Mouse (Mus musculus) neural tube, embryonic 13.5 days (tissue): ENCODE results near the gene Dusp7. TPM values are rescaled to one million over a fixed set of nuclear protein-coding genes. Genes with fewer than 3 reads are reported as not detected.

Source experiments
- ATAC-seq: fragments of 200-750 bp; cut with Nextera tagmentation; 2 replicates; pipeline ENCODE4 v1.8.0; 2017; ENCODE audit warnings: low read depth, mild to moderate bottlenecking, moderate TSS enrichment, moderate library complexity
- H3K27ac ChIP-seq: fragments of 300-500 bp; sonication (generic); replicated peaks from 2 replicates; pipeline ENCODE4 v1.5.1; 2015; ENCODE audit warnings: moderate library complexity, mild to moderate bottlenecking, inconsistent platforms
- H3K27me3 ChIP-seq: fragments of 300-500 bp; sonication (generic); 2 replicates; pipeline ENCODE4 v1.6.1; 2015; ENCODE audit warnings: mild to moderate bottlenecking, inconsistent platforms
- H3K36me3 ChIP-seq: fragments of 300-500 bp; sonication (generic); 2 replicates; pipeline ENCODE4 v1.6.1; 2015; ENCODE audit warnings: mild to moderate bottlenecking, inconsistent platforms
- H3K4me1 ChIP-seq: fragments of 300-500 bp; sonication (generic); replicated peaks from 2 replicates; pipeline ENCODE4 v1.6.1; 2015; ENCODE audit warnings: inconsistent platforms
- H3K4me2 ChIP-seq: fragments of 300-500 bp; sonication (generic); 2 replicates; pipeline ENCODE4 v1.6.1; 2015; ENCODE audit warnings: inconsistent platforms, mild to moderate bottlenecking, moderate library complexity
- H3K4me3 ChIP-seq: fragments of 300-500 bp; sonication (generic); 2 replicates; pipeline ENCODE4 v1.5.1; 2015; ENCODE audit warnings: mild to moderate bottlenecking, inconsistent platforms
- H3K9ac ChIP-seq: fragments of 300-500 bp; sonication (generic); 2 replicates; pipeline ENCODE4 v1.6.1; 2015; ENCODE audit warnings: moderate library complexity, mild to moderate bottlenecking, inconsistent platforms
- H3K9me3 ChIP-seq: fragments of 300-500 bp; sonication (generic); 2 replicates; pipeline ENCODE4 v1.6.1; 2016; ENCODE audit warnings: inconsistent platforms
- WGBS: fragments of 180-500 bp; shearing (Covaris S2); methylation state at CpG from one replicate; pipeline ENCODE4 v1.1.7; 2015; 5-methylcytosine and 5-hydroxymethylcytosine counted together
- polyA plus RNA-seq: library from polyadenylated mRNA; unstranded; fragments of >200 nt; fragmentation: Nextera tagmentation; extraction: Ambion mirVana; gene quantifications from 2 replicates; pipeline ENCODE4 v1.2.1, GENCODE M21; 2015

Dusp7 gene
- 12.3 and 13.1 TPM in 2 replicates for polyA plus RNA-seq

DNA sequence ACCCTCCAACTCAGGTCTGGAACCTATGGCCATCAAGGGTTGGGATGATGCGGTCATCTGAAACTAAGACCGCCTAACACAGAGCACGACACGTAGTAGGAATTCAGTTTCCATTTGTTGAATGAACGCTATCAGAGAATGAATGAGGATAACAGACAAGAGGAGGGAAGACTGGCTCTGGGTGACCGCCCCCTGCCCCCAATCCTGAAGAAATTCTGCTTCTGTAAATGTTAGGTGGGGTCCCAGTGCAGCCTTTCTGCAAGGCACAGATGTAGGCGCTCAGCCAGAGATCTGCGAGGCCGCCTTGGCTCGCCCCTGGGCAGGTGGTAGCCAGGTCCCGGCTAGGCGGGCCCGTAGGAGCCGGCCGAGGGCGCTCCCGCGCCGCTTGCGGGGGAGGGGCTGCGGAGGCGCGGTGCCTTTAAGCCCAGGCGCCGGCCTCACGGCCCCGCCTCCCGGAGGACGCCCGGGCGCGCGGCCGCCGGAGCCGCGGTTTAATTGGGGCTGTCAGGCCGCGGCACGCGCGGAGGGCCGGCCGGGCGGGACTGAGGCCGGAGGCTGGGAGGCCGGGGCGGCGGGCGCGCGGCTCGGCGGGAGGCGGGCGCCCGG is at the start of gene Dusp7:
Gene Dusp7 (plus strand): TSS at position 521 of the 606 bp plus-strand sequence.
- peak within 1 kb of the TSS; percentile 90 for H3K9ac ChIP-seq
- peak within 1 kb of the TSS; percentile 90 for H3K4me3 ChIP-seq
- peaks cover 52% of the 10 kb centered on the region for H3K4me1 ChIP-seq
- peak within 1 kb of the TSS; percentile 95 for H3K27ac ChIP-seq
- 0 out of 2 replicates have a peak, but pooled peaks cover 2% of the 10 kb centered on the region for H3K27me3 ChIP-seq
- H3K4me2 ChIP-seq: peak within 1 kb of the TSS; percentile 96
- under 1% methylated on average over 23 of the region's 57 CpGs for WGBS
- H3K9me3 ChIP-seq: no peaks in the 10 kb centered on the region
- peak; percentile 81 for ATAC-seq
- H3K36me3 ChIP-seq: peaks cover 23% of the 10 kb centered on the region

DNA sequence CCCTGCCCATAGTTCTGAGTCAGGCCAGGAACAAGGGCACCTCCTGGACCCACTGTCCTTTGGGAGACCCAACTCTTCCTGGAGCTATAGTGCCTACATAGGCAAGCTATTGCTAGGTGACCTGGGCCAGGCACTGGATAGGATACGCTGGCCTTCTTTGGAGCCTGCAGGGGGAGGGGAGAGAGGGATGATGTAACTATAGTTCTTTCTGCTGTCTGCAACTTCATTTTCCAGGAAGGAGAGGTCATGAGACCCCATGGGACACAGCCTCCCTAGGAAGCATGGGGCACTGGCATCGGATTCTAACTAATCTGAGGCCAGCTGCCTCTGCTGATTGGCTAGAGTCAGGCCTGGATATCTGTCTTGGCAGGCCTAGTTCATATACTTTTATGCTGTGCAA is 49.3 kb upstream of the Dusp7 start:
- no peak overlapping the region for H3K9ac ChIP-seq
- ATAC-seq: no peak
- H3K4me1 ChIP-seq: peaks cover 5% of the 10 kb centered on the region
- WGBS: 63% methylated on average over 2 of the region's 2 CpGs
- H3K4me3 ChIP-seq: no peak overlapping the region
- no peaks in the 10 kb centered on the region for H3K36me3 ChIP-seq
- no peak overlapping the region for H3K27ac ChIP-seq
- H3K27me3 ChIP-seq: no peaks in the 10 kb centered on the region
- no peaks in the 10 kb centered on the region for H3K9me3 ChIP-seq
- H3K4me2 ChIP-seq: no peak overlapping the region

DNA sequence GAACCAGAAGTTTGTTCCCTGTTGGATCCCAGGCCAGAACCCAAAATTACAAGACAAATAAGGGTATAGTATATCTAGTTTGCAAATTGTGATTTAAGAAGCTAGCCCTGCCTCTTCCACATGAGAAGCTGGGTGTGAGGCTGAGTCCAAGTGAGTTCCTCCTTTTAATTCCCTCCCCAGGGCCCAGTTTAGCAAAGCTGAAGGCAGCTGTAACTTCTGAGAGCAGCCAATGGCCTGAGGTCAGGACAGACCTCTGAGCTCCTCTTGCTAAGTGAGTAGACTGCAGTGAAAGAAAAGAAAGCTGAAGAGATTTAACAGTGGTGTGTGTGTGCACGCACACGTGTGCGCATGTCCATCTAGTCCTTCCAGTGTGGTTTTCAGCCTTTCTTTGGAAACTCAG is 45.9 kb upstream of the Dusp7 start:
- Histone ChIP-seq H3K27me3 (no peaks in the 10 kb centered on the region), H3K4me2 (no peak overlapping the region), H3K9me3 (no peaks in the 10 kb centered on the region), H3K4me3 (no peak overlapping the region), H3K4me1 (peaks cover 5% of the 10 kb centered on the region), H3K36me3 (no peaks in the 10 kb centered on the region), H3K9ac (no peak overlapping the region), H3K27ac (no peak overlapping the region)
- no peak for ATAC-seq
- WGBS: 73% methylated on average over 3 of the region's 3 CpGs

DNA sequence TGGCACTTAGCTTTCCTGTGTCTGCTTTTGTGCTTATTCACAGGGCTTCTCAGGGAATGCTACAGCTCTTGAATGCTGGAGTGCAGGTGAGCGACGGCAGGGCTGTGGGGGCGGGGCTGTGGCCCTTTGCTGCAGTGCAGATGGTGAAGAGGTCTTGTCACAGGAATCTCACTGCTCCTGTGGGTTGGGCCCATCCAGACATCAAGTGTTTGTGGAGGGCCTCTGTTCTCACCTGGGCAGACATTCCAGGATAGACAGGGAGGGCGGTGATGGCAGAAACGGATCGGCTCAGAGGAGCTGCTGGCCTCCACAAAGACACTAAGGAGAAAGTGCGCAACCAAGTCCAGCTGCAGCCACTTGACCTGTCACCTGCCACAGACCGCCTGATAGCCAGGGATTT is 42.2 kb upstream of the Dusp7 start:
- Histone ChIP-seq H3K27ac (no peak overlapping the region), H3K9ac (no peak overlapping the region), H3K4me3 (no peak overlapping the region), H3K4me2 (no peak overlapping the region), H3K9me3 (no peaks in the 10 kb centered on the region), H3K36me3 (no peaks in the 10 kb centered on the region), H3K4me1 (peaks cover 7% of the 10 kb centered on the region; the same call in 1 of the 2 replicates), H3K27me3 (no peaks in the 10 kb centered on the region)
- ATAC-seq: no peak
- 87% methylated on average over 8 of the region's 8 CpGs for WGBS

DNA sequence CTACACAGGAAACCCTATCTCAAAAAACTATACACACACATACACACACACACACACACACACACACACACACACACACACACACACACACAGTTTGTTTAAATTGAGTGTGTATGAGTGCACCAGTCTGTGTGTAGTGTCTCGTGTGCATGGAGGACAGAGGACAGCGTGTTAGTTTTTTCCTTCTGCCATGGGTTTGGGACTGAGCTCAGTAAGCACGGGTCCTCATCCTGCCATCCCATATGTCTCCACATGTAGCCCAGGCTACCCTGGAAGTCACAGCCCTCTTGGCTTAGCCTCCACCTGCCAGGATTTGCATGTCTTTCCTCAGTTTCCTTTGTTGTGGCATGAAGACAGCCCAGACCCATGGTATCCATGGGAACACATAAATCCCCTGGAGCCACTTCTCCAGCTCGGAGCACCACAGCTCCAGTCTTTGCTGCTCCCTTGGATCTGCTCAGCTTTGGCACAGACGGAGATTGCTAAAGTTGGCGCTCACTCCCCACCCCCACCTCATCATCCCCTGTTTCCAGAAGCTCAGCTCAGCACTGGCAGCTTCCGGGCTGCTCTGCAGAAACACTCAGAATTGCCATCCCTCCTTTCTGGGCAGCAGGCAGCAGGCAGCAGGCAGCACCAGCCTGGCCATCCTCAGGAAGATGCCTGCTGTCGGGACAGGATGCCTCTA is 41.2 kb upstream of the Dusp7 start:
- ATAC-seq: no peak
- Histone ChIP-seq H3K27ac (no peak overlapping the region), H3K4me1 (peaks cover 14% of the 10 kb centered on the region), H3K9me3 (no peaks in the 10 kb centered on the region), H3K27me3 (no peaks in the 10 kb centered on the region), H3K9ac (no peak overlapping the region), H3K36me3 (no peaks in the 10 kb centered on the region), H3K4me3 (no peak overlapping the region), H3K4me2 (no peak overlapping the region)
- 82% methylated on average over 8 of the region's 8 CpGs for WGBS

DNA sequence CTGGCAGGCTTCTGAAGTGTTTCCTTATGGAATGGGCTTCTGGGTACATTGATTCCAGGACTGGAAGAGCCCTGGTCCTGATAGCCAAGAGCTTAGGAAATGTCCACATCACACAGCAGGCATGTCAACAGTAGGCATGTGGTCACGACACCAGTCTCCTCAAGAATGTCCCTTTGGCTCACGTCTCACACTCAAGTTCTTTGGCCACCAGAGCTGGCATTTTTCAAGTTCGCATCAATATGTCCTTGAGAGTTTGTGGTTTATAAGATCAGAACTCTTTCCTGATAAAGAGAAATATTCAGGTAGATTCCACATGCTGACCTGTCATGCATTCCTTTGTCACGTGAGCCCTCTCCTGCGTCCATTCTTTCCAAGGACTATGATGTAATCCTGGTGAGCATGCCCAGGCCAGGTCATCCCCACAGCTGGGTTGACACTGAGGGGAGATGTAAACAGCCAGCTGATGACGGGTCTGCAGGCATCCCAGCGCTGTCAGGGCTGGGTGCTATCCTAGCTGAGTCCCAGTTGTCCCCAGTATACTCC is 40.3 kb upstream of the Dusp7 start:
- Histone ChIP-seq H3K4me3 (no peak overlapping the region), H3K27ac (no peak overlapping the region), H3K9me3 (no peaks in the 10 kb centered on the region), H3K27me3 (no peaks in the 10 kb centered on the region), H3K4me1 (peaks cover 16% of the 10 kb centered on the region), H3K9ac (no peak overlapping the region), H3K36me3 (no peaks in the 10 kb centered on the region), H3K4me2 (no peak overlapping the region)
- WGBS: 81% methylated on average over 7 of the region's 7 CpGs
- no peak for ATAC-seq

DNA sequence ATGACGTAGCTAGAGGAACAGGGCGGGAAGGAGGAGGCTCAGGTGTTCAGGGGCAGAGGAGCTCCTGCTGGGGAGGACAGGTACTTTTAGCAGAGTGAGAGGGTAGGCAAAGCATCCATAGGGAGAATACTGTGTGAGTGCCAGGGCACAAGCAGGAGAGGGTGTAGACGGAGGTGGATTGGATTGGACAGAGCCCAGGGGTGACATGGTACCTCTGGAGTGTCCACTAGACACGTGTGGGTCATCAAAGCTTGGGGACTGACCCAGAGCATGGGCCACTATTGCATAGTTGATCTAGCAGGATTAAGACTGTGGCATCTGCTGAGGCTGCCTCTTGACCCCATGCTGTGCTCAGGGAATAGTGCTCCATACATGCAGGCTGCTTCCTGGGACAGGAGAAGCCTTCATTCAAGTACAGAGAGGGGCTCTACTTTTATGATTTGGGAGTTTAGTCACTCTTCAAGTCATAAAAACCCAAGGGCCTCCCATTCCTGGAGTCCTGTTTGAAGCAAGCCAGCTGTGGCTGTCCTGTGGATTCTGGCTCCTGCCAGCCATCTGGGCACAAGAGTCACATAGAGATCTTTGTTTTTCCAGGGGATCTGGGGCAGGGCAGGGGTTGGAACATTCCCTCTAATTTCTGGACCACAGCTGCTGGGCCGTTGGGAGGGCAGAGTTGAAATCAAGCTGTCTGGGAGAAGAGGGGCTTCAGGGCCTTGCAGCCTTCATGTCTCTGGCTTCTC is 39.5 kb upstream of the Dusp7 start:
- no peaks in the 10 kb centered on the region for H3K9me3 ChIP-seq
- H3K4me1 ChIP-seq: peaks cover 16% of the 10 kb centered on the region
- no peak overlapping the region for H3K4me2 ChIP-seq
- no peaks in the 10 kb centered on the region for H3K36me3 ChIP-seq
- H3K4me3 ChIP-seq: no peak overlapping the region
- WGBS: 72% methylated on average over 5 of the region's 5 CpGs
- no peak overlapping the region for H3K27ac ChIP-seq
- no peak overlapping the region for H3K9ac ChIP-seq
- H3K27me3 ChIP-seq: no peaks in the 10 kb centered on the region
- no peak for ATAC-seq

DNA sequence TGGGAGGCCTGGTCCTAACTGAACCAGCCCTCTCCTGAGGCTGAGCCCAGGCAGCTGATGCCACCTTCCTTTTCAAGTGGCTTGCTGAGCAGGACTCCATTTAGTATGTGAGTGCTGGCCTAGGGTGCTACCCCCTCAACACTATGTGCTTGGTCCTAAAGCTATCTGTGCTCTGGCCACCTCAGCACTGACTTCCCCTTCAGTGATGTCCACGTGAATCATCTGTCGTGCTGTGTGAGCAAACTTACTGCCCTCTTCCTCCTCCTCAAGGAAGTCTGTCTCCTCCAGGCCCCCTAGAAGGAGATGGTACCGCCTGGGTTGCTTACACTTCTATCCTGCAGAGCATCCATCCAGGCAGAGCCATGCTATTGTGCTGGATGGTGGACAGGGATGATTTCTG is 35.7 kb upstream of the Dusp7 start:
- Histone ChIP-seq H3K9ac (no peak overlapping the region), H3K36me3 (no peaks in the 10 kb centered on the region), H3K27me3 (no peaks in the 10 kb centered on the region), H3K4me1 (peaks cover 18% of the 10 kb centered on the region), H3K4me2 (no peak overlapping the region), H3K9me3 (no peaks in the 10 kb centered on the region), H3K27ac (no peak overlapping the region), H3K4me3 (no peak overlapping the region)
- no peak for ATAC-seq
- WGBS: 77% methylated on average over 3 of the region's 3 CpGs

DNA sequence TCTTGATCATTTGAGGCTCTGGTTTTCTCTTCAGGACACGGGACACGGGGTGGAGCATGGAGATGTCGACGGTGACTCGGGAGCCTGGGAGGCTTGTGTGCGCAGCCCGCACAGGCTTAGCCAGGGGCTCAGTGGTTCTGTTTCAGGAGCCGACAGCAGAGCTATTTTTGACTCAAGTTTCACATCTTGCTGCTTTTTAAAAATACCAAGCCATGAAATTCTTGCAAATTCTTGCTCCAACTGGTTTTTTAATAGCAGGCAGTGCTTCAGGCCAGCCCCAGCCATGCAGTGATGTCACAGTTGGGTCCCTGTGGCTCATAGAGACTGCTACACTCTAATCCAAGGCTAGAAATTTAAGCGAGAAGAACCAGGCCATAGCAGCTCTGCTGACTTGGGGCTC is 30.8 kb upstream of the Dusp7 start:
- no peak overlapping the region; the same call in 1 of the 2 replicates for H3K9ac ChIP-seq
- no peaks in the 10 kb centered on the region for H3K9me3 ChIP-seq
- peaks cover 38% of the 10 kb centered on the region for H3K4me1 ChIP-seq
- no peak for ATAC-seq
- H3K27ac ChIP-seq: peak overlapping the region; percentile 78; the same call in 1 of the 2 replicates
- H3K4me3 ChIP-seq: no peak overlapping the region
- 83% methylated on average over 9 of the region's 9 CpGs for WGBS
- H3K27me3 ChIP-seq: no peaks in the 10 kb centered on the region
- H3K36me3 ChIP-seq: no peaks in the 10 kb centered on the region
- H3K4me2 ChIP-seq: no peak overlapping the region

DNA sequence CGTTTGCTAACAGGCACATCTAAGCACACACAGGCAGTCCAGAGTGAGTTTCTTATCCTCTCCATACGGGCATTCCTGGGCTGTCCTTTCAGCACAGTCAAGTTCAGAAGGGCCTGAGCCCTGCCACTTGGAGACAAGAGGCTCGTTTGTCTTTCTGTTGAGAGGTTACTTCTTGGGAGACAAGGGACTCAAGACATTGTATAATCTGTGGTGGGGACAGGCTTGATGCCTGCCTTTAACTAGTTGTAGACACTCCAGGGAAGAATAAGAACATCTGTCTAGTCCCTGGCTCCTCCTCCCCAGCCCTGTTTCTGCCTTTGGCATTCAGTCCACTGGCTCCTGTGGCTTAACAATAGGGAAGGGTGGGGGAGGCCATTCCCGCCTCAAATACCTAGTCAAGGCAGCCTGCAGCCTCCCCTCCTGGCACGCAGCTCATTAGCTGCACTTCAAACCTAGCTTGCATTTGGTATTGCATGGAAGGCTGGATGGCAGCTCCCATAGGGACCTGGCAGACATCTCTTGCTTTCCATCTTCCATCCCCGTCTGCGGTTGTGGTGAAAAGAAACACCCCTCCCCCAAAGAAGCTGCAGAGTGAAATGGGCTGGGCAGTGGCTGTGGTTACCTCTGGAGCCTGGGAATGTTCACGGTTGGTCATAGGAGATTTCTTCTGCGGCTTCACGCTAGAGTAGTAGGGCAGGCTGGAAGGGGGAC is 29.8 kb upstream of the Dusp7 start:
- 10% methylated on average over 10 of the region's 10 CpGs for WGBS
- Histone ChIP-seq H3K27ac (peak overlapping the region; percentile 78), H3K9me3 (no peaks in the 10 kb centered on the region), H3K27me3 (no peaks in the 10 kb centered on the region), H3K4me3 (no peak overlapping the region), H3K4me1 (peaks cover 38% of the 10 kb centered on the region), H3K9ac (0 out of 2 replicates have a peak overlapping the region, but pooled peaks have one; percentile 41), H3K36me3 (no peaks in the 10 kb centered on the region), H3K4me2 (no peak overlapping the region)
- ATAC-seq: peak; percentile 68

DNA sequence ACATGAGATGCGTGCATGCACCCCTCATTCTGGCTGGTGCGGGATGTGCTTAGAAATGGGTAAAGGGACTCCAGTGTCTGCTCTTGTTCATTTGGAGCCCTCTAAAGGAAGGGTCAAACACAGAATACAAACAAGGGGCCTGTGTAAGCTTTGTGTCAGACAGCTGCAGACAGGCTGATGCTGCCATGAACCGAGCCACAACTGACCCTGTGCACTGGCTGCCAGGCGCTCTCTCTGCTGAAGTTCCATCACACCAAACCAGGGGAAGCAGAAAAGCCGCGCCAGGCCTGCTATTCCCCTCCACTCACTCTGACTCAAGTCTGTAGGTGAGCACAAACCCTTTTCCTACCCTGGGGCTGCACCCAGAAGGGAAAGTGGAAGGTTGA is 29.3 kb upstream of the Dusp7 start:
- H3K9ac ChIP-seq: 0 out of 2 replicates have a peak overlapping the region, but pooled peaks have one; percentile 41
- WGBS: 64% methylated on average over 6 of the region's 6 CpGs

More for the DNA sequence above, 29.3 kb upstream of the Dusp7 start:
- Histone ChIP-seq H3K4me3 (no peak overlapping the region), H3K27ac (peak overlapping the region; percentile 78), H3K9me3 (no peaks in the 10 kb centered on the region), H3K27me3 (no peaks in the 10 kb centered on the region), H3K4me1 (peaks cover 38% of the 10 kb centered on the region), H3K4me2 (no peak overlapping the region), H3K36me3 (no peaks in the 10 kb centered on the region)
- 0 out of 2 replicates have a peak, but pooled peaks have one; percentile 32 for ATAC-seq
